Mouse (Mus musculus): Measurements from ENCODE around the gene Chrna10.

- TF ChIP-seq CTCF (IDR thresholded peaks at IDR 0.05; ENCODE audit: low read depth) (no peak), EP300 (IDR thresholded peaks at IDR 0.05; ENCODE audit: low read depth) (no peak)
Measured at GRCm38 (mm10) chr7:102082816-102083215, 33.8 kb downstream of the Chrna10 start, which contains the start of gene Trpc2.
